Mouse (Mus musculus): ENCODE results near the gene Zfp277. TPM values are rescaled to one million over a fixed set of nuclear protein-coding genes. Genes with fewer than 3 reads are reported as not detected.
A peak's percentile ranks its signal among the peaks of the same experiment; 100 is the strongest.

Gene Zfp277
- total and polyA plus RNA-seq, 2 experiments from 2014 or later: 22.9 to 29.9 TPM

- 84% methylated on average over 4 of the region's 4 CpGs for WGBS
- TF ChIP-seq CTCF (IDR thresholded peaks at IDR 0.05): no peak
- Histone ChIP-seq H3K36me3 (ENCODE audit: insufficient read depth, low read length) (no peaks in the 10 kb centered on the region), H3K9ac (replicated peaks; ENCODE audit: low read length, poor library complexity, severe bottlenecking) (no peak overlapping the region), H3K9me3 (ENCODE audit: low read length) (no peaks in the 10 kb centered on the region), H3K4me2 (ENCODE audit: low read depth, low read length, poor library complexity, severe bottlenecking) (no peak overlapping the region), H3K4me1 (ENCODE audit: insufficient read depth, low read length) (no peaks in the 10 kb centered on the region), H3K27ac (ENCODE audit: low read depth, low read length) (no peak overlapping the region), H3K4me3 (ENCODE audit: low read depth, low read length) (no peak overlapping the region), H3K27me3 (ENCODE audit: insufficient read depth, low read length) (no peaks in the 10 kb centered on the region)
- DNase-seq (ENCODE audit: low spot score) (no peak), ATAC-seq (ENCODE audit: low FRiP score) (no peak)
Measured at GRCm38 (mm10) chr12:40379538-40379923, 66.2 kb downstream of the Zfp277 start.

DNA sequence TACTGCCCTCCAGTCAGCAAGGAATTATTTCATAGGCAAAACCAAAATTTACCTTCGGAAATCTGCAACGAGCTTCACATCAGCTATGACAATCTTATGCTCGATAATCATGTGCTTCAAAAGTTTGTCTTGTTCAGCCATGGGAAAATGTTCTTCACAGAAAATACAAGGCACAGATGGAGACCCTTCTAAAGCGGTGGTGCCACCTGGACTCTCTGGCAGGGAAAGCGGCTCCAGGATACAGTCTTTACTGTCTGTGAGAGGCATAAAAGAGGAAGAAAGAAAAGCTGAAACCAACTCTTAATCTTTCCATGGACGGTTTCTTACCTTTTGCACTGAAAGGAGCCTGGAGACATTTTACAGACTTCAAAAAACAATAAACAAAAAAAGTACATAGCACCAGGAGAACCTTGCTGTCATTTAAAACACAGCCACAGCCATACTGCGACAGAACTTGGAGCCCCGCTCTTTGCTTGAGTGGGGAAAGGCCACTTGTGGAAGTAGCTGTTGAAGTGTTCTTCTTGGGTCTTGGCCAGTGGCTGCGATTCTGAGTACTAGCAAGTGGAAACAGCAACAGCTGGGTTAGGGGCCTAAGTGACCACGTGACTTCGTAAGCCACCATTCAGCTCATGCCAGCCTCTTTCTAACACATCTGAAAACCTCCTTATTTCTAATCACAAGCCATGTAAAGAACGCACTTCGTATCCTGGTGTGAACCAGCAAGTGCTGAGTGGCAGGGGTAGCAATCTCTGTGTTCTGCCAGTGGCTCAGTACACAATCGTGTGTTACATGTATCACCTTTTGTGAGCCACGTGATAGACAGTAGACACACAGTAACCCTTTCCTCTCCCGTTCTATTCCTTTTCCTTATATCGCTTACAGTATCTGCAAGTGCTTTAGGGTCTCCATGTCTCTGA lies 66.8 kb downstream of the Zfp277 start:
- no peaks in the 10 kb centered on the region for H3K36me3 ChIP-seq (ENCODE audit: insufficient read depth, low read length)
- H3K27ac ChIP-seq (ENCODE audit: low read depth, low read length): no peak overlapping the region
- TF ChIP-seq CTCF (IDR thresholded peaks at IDR 0.05): no peak
- no peaks in the 10 kb centered on the region for H3K27me3 ChIP-seq (ENCODE audit: insufficient read depth, low read length)
- no peaks in the 10 kb centered on the region for H3K9me3 ChIP-seq (ENCODE audit: low read length)
- DNase-seq (ENCODE audit: low spot score) (no peak), ATAC-seq (ENCODE audit: low FRiP score) (no peak)
- H3K4me1 ChIP-seq (ENCODE audit: insufficient read depth, low read length): no peaks in the 10 kb centered on the region
- H3K4me2 ChIP-seq (ENCODE audit: low read depth, low read length, poor library complexity, severe bottlenecking): no peak overlapping the region
- H3K4me3 ChIP-seq (ENCODE audit: low read depth, low read length): no peak overlapping the region
- WGBS: 90% methylated on average over 17 of the region's 17 CpGs
- H3K9ac ChIP-seq (replicated peaks; ENCODE audit: low read length, poor library complexity, severe bottlenecking): no peak overlapping the region

GRCm38 (mm10) chr12:40351879-40352278 lies 93.8 kb downstream of the Zfp277 start:
- Histone ChIP-seq H3K9me3 (ENCODE audit: low read length) (no peaks in the 10 kb centered on the region), H3K4me1 (ENCODE audit: insufficient read depth, low read length) (0 out of 2 replicates have a peak, but pooled peaks cover 2% of the 10 kb centered on the region), H3K27ac (ENCODE audit: low read depth, low read length) (no peak overlapping the region), H3K4me2 (ENCODE audit: low read depth, low read length, poor library complexity, severe bottlenecking) (no peak overlapping the region), H3K9ac (replicated peaks; ENCODE audit: low read length, poor library complexity, severe bottlenecking) (no peak overlapping the region), H3K36me3 (ENCODE audit: insufficient read depth, low read length) (no peaks in the 10 kb centered on the region), H3K4me3 (ENCODE audit: low read depth, low read length) (no peak overlapping the region), H3K27me3 (ENCODE audit: insufficient read depth, low read length) (no peaks in the 10 kb centered on the region)
- WGBS: 89% methylated on average over 3 of the region's 3 CpGs
- ATAC-seq (ENCODE audit: low FRiP score) (no peak), DNase-seq (ENCODE audit: low spot score) (no peak)
- no peak for TF ChIP-seq CTCF (IDR thresholded peaks at IDR 0.05)

DNA sequence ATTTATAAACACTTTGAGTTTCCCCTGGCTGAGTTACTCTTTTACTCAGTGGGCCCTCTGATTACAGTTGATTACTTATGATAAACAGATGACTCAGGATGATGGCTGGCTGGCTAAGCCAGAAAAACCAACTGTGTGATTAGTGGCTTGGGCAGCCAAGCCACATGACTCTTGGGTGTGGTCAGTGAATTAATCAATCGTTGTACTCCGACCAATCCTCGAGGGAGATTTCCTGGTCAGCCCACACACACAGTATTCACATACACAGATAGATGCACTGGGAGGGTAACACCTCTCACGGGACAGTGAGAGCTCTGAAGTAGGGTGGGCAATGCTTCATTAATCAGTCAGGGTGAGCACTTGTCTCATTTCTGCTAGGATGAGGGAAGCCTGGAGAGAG lies 97.5 kb downstream of the Zfp277 start:
- DNase-seq (ENCODE audit: low spot score) (no peak), ATAC-seq (ENCODE audit: low FRiP score) (no peak)
- 86% methylated on average over 4 of the region's 4 CpGs for WGBS

GRCm38 (mm10) chr12:40347060-40347698 lies 98.5 kb downstream of the Zfp277 start:
- no peak overlapping the region for H3K4me3 ChIP-seq (ENCODE audit: low read depth, low read length)
- no peak overlapping the region for H3K9ac ChIP-seq (replicated peaks; ENCODE audit: low read length, poor library complexity, severe bottlenecking)
- no peak overlapping the region for H3K4me2 ChIP-seq (ENCODE audit: low read depth, low read length, poor library complexity, severe bottlenecking)
- ATAC-seq (ENCODE audit: low FRiP score) (no peak), DNase-seq (ENCODE audit: low spot score) (peak; percentile 5)
- 0 out of 2 replicates have a peak, but pooled peaks cover 2% of the 10 kb centered on the region for H3K4me1 ChIP-seq (ENCODE audit: insufficient read depth, low read length)
- WGBS: 30% methylated on average over 10 of the region's 10 CpGs
- no peak overlapping the region for H3K27ac ChIP-seq (ENCODE audit: low read depth, low read length)
- no peaks in the 10 kb centered on the region for H3K27me3 ChIP-seq (ENCODE audit: insufficient read depth, low read length)
- TF ChIP-seq CTCF (IDR thresholded peaks at IDR 0.05): no peak
- H3K36me3 ChIP-seq (ENCODE audit: insufficient read depth, low read length): no peaks in the 10 kb centered on the region
- H3K9me3 ChIP-seq (ENCODE audit: low read length): no peaks in the 10 kb centered on the region

More for the DNA sequence above, 97.5 kb downstream of the Zfp277 start:
- Histone ChIP-seq H3K4me2 (ENCODE audit: low read depth, low read length, poor library complexity, severe bottlenecking) (no peak overlapping the region), H3K4me1 (ENCODE audit: insufficient read depth, low read length) (0 out of 2 replicates have a peak, but pooled peaks cover 2% of the 10 kb centered on the region), H3K4me3 (ENCODE audit: low read depth, low read length) (no peak overlapping the region), H3K36me3 (ENCODE audit: insufficient read depth, low read length) (no peaks in the 10 kb centered on the region), H3K9me3 (ENCODE audit: low read length) (no peaks in the 10 kb centered on the region), H3K9ac (replicated peaks; ENCODE audit: low read length, poor library complexity, severe bottlenecking) (no peak overlapping the region), H3K27me3 (ENCODE audit: insufficient read depth, low read length) (no peaks in the 10 kb centered on the region), H3K27ac (ENCODE audit: low read depth, low read length) (no peak overlapping the region)
- no peak for TF ChIP-seq CTCF (IDR thresholded peaks at IDR 0.05)

DNA sequence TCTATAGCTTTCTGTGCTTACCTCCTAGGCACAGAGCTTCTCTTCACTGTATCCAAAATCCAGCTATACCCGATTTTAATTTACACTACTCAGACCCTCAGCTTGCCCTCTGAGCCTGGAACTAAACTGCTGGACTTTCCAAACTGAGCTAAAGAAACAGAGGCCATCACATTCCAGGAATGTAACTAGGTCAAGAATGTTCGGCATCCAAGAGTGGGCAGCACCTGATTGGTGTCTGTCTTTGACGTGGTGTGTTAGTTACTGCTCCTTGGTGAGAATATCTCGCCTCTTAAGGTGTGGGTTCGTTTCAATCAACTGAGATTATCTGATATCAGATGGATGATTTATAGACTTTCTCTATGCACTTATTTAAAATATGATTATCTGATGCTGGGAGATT lies 104.3 kb downstream of the Zfp277 start:
- ATAC-seq (ENCODE audit: low FRiP score): no peak
- H3K4me1 ChIP-seq (ENCODE audit: insufficient read depth, low read length): no peaks in the 10 kb centered on the region
- H3K4me3 ChIP-seq (ENCODE audit: low read depth, low read length): no peak overlapping the region
- WGBS: 75% methylated on average over 5 of the region's 5 CpGs
- H3K4me2 ChIP-seq (ENCODE audit: low read depth, low read length, poor library complexity, severe bottlenecking): no peak overlapping the region
- TF ChIP-seq CTCF (IDR thresholded peaks at IDR 0.05): no peak
- DNase-seq (ENCODE audit: low spot score): no peak
- no peaks in the 10 kb centered on the region for H3K27me3 ChIP-seq (ENCODE audit: insufficient read depth, low read length)
- H3K36me3 ChIP-seq (ENCODE audit: insufficient read depth, low read length): no peaks in the 10 kb centered on the region
- H3K9ac ChIP-seq (replicated peaks; ENCODE audit: low read length, poor library complexity, severe bottlenecking): no peak overlapping the region
- H3K27ac ChIP-seq (ENCODE audit: low read depth, low read length): no peak overlapping the region
- H3K9me3 ChIP-seq (ENCODE audit: low read length): no peaks in the 10 kb centered on the region
